Mouse (Mus musculus) heart, embryonic 12.5 days (tissue): Measurements from ENCODE around the gene Focad. TPM values are rescaled to one million over a fixed set of nuclear protein-coding genes. Genes with fewer than 3 reads are reported as not detected.

Source experiments
- ATAC-seq: fragments of 200-750 bp; cut with Nextera tagmentation; 2 replicates; pipeline ENCODE4 v1.8.0; 2017; ENCODE audit warnings: moderate TSS enrichment, moderate library complexity; ENCODE audit not compliant: insufficient number of reproducible peaks, low FRiP score
- H3K27ac ChIP-seq: fragments of 300-500 bp; sonication (generic); 2 replicates; pipeline ENCODE4 v1.5.1; 2016; ENCODE audit warnings: mild to moderate bottlenecking, moderate library complexity; ENCODE audit not compliant: poor library complexity, severe bottlenecking
- H3K27me3 ChIP-seq: fragments of 300-500 bp; sonication (generic); replicated peaks from 2 replicates; pipeline ENCODE4 v1.6.1; 2016; ENCODE audit warnings: mild to moderate bottlenecking, moderate library complexity
- H3K36me3 ChIP-seq: fragments of 300-500 bp; sonication (generic); 2 replicates; pipeline ENCODE4 v1.6.1; 2016; ENCODE audit warnings: mild to moderate bottlenecking, moderate library complexity
- H3K4me1 ChIP-seq: fragments of 300-500 bp; sonication (generic); replicated peaks from 2 replicates; pipeline ENCODE4 v1.6.1; 2016; ENCODE audit warnings: mild to moderate bottlenecking
- H3K4me2 ChIP-seq: fragments of 300-500 bp; sonication (generic); 2 replicates; pipeline ENCODE4 v1.6.1; 2016; ENCODE audit warnings: mild to moderate bottlenecking, moderate library complexity
- H3K4me3 ChIP-seq: fragments of 300-500 bp; sonication (generic); 2 replicates; pipeline ENCODE4 v1.5.1; 2016; ENCODE audit warnings: mild to moderate bottlenecking
- H3K9ac ChIP-seq: fragments of 300-500 bp; sonication (generic); 2 replicates; pipeline ENCODE4 v1.6.1; 2016; ENCODE audit warnings: mild to moderate bottlenecking, moderate library complexity
- H3K9me3 ChIP-seq: fragments of 300-500 bp; sonication (generic); replicated peaks from 2 replicates; pipeline ENCODE4 v1.6.1; 2016; ENCODE audit warnings: mild to moderate bottlenecking, moderate library complexity
- WGBS: fragments of 180-500 bp; shearing (Covaris S2); methylation state at CpG from one replicate; pipeline ENCODE4 v1.1.7; 2016; 5-methylcytosine and 5-hydroxymethylcytosine counted together
- polyA plus RNA-seq: library from polyadenylated mRNA; unstranded; fragments of >200 nt; fragmentation: Nextera tagmentation; extraction: Ambion mirVana; gene quantifications from 2 replicates; pipeline ENCODE4 v1.2.1, GENCODE M21; 2016

Gene Focad
- polyA plus RNA-seq: 11.2 and 12.2 TPM in 2 replicates

DNA sequence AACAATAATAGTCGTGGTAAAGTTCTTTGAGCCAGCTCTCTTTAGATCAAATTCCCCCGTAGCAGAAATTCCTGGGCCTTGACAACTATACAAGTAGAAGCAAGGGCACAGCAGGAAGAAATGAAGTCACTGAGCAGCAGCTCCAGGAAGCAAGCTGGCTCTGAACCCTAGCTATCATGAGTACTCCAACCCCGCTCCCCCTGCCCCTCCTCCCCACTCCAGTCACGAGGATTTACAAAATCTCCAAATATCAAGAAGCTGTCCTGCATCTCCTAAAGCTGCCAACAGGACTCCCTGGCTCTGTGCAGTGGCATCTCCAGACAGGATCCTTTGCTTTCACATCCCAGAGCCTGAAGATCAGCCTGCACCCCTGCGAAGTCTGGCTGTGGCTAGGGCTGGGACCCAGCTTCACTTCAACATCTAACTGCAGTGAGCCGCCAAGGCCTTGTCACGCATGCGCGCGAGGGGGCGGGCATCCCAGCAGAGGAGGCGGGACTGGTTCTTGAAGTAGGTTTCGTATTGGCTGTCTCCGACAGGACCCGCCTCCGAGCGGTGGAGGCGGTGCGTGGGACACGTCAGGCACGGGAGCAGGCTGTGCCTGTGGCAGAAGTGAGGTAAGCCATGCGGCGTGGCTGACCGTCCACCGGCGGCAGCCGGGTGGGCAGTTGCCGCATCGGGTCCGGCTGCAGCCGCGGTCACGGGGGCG, at the start of gene Focad:
Gene Focad (plus strand): TSS at position 568 of the 706 bp plus-strand sequence.
- peak; percentile 100 for ATAC-seq
- peak within 1 kb of the TSS; percentile 78 for H3K27ac ChIP-seq
- 1% methylated on average over 34 of the region's 34 CpGs for WGBS

DNA sequence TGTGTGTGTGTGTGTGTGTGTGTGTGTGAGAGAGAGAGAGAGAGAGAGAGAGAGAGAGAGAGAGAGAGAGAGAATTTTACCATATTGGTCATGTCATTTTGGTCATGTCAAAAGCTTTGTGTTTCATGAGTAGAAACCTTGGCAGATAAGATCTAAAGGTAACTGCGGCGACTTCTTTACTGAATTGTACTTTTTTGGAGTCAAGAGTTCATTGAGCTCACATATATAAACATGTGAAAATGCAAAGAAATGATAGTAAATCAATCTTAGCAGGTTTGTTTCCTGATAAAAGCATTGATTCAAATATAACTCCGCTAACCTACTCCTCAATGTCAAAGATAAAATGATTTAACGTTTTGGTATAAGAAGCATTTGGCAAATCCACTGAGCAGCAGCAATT, 49.3 kb upstream of the Focad start:
- H3K4me3 ChIP-seq: no peak overlapping the region
- H3K4me1 ChIP-seq: no peaks in the 10 kb centered on the region
- H3K4me2 ChIP-seq: no peak overlapping the region
- no peak for ATAC-seq
- no peaks in the 10 kb centered on the region for H3K27me3 ChIP-seq
- H3K9ac ChIP-seq: no peak overlapping the region
- no peaks in the 10 kb centered on the region for H3K9me3 ChIP-seq
- no peaks in the 10 kb centered on the region for H3K36me3 ChIP-seq
- 83% methylated on average over 4 of the region's 4 CpGs for WGBS
- H3K27ac ChIP-seq: no peak overlapping the region

More for the DNA sequence above, at the start of gene Focad:
- peak within 1 kb of the TSS; percentile 82 for H3K4me3 ChIP-seq
- H3K9me3 ChIP-seq: no peaks in the 10 kb centered on the region
- H3K27me3 ChIP-seq: no peaks in the 10 kb centered on the region
- H3K4me1 ChIP-seq: peaks cover 5% of the 10 kb centered on the region; the same call in 1 of the 2 replicates
- peak within 1 kb of the TSS; percentile 93 for H3K4me2 ChIP-seq
- peak within 1 kb of the TSS; percentile 82 for H3K9ac ChIP-seq
- H3K36me3 ChIP-seq: no peaks in the 10 kb centered on the region

DNA sequence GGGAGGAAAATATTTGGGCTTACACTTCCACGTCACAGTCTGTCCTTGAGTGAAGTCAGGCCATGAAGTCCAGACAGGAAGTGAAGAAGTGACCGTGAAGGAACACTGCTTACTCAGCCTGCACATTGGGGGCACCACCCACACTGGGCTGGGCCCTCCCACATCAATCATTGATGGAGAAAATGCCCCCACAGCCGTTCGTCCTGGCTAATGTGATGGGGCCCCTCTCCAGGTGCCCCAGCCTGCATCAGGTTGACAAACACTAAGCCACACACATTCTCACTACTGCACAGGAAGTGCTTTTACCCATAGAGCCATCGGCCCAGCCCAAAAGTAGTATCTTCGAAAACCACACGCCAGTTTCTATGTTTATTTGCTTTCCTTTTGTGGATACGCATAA, 48.1 kb upstream of the Focad start:
- H3K9me3 ChIP-seq: no peaks in the 10 kb centered on the region
- H3K4me2 ChIP-seq: no peak overlapping the region
- H3K4me1 ChIP-seq: no peaks in the 10 kb centered on the region
- 62% methylated on average over 8 of the region's 8 CpGs for WGBS
- H3K36me3 ChIP-seq: no peaks in the 10 kb centered on the region
- H3K27ac ChIP-seq: no peak overlapping the region
- H3K27me3 ChIP-seq: no peaks in the 10 kb centered on the region
- no peak for ATAC-seq
- no peak overlapping the region for H3K4me3 ChIP-seq
- no peak overlapping the region for H3K9ac ChIP-seq

GRCm38 (mm10) chr4:88075388-88075787, 19.0 kb upstream of the Focad start:
- no peaks in the 10 kb centered on the region for H3K4me1 ChIP-seq
- no peak overlapping the region for H3K9ac ChIP-seq
- H3K9me3 ChIP-seq: 0 out of 2 replicates have a peak, but pooled peaks cover 2% of the 10 kb centered on the region
- 83% methylated on average over 2 of the region's 2 CpGs for WGBS
- H3K36me3 ChIP-seq: no peaks in the 10 kb centered on the region
- H3K4me2 ChIP-seq: no peak overlapping the region
- no peak overlapping the region for H3K27ac ChIP-seq
- H3K4me3 ChIP-seq: no peak overlapping the region
- no peak for ATAC-seq
- no peaks in the 10 kb centered on the region for H3K27me3 ChIP-seq

DNA sequence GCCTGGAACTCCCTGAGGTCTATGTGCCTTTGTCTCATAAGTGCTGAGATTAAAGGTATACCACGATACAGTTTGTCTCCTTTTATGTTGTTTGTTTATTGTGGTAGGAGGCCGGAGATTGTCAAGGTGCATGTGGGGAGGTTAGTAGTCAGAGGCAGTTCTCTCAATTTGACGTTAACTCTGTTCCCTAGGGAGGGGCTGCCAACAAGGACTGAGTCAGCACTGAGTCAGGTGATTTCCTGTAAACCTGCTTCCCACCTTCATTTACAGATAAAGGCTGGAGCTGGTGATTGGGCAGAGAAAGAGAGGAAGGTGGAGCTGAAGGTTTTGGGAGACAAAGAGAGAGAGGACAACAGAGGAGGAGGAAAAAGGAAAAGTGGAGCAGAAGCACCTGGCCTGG, 15.4 kb upstream of the Focad start:
- Histone ChIP-seq H3K4me2 (no peak overlapping the region), H3K9me3 (no peaks in the 10 kb centered on the region), H3K4me3 (no peak overlapping the region), H3K27ac (no peak overlapping the region), H3K36me3 (no peaks in the 10 kb centered on the region), H3K4me1 (no peaks in the 10 kb centered on the region), H3K9ac (no peak overlapping the region), H3K27me3 (no peaks in the 10 kb centered on the region)
- WGBS: 60% methylated on average over 3 of the region's 3 CpGs
- ATAC-seq: no peak

GRCm38 (mm10) chr4:88081417-88081816, 13.0 kb upstream of the Focad start:
- no peak overlapping the region for H3K4me3 ChIP-seq
- no peaks in the 10 kb centered on the region for H3K9me3 ChIP-seq
- H3K9ac ChIP-seq: no peak overlapping the region
- H3K27me3 ChIP-seq: no peaks in the 10 kb centered on the region
- H3K4me2 ChIP-seq: no peak overlapping the region
- ATAC-seq: no peak
- 82% methylated on average over 5 of the region's 5 CpGs for WGBS
- H3K36me3 ChIP-seq: no peaks in the 10 kb centered on the region
- no peaks in the 10 kb centered on the region for H3K4me1 ChIP-seq
- no peak overlapping the region for H3K27ac ChIP-seq

DNA sequence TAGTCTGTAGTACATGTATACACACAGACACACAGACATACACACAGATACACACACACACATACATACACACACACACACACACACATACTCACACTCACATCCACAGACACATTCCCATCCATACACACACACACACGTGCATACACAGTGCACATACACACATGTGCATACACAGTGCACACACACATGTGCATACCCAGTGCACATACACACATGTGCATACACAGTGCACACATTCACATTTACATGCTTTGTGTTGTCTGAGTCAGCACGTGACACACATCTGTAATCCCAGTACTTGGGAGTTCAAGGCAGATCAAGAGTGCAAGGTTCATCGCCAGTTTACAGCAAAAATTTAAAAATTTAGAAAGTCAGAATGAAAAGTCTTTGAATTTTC, 12.5 kb upstream of the Focad start:
- no peak for ATAC-seq
- H3K36me3 ChIP-seq: no peaks in the 10 kb centered on the region
- no peaks in the 10 kb centered on the region for H3K4me1 ChIP-seq
- 87% methylated on average over 3 of the region's 3 CpGs for WGBS
- no peak overlapping the region for H3K4me3 ChIP-seq
- no peaks in the 10 kb centered on the region for H3K9me3 ChIP-seq
- no peaks in the 10 kb centered on the region for H3K27me3 ChIP-seq
- no peak overlapping the region for H3K4me2 ChIP-seq
- no peak overlapping the region for H3K27ac ChIP-seq
- H3K9ac ChIP-seq: no peak overlapping the region

DNA sequence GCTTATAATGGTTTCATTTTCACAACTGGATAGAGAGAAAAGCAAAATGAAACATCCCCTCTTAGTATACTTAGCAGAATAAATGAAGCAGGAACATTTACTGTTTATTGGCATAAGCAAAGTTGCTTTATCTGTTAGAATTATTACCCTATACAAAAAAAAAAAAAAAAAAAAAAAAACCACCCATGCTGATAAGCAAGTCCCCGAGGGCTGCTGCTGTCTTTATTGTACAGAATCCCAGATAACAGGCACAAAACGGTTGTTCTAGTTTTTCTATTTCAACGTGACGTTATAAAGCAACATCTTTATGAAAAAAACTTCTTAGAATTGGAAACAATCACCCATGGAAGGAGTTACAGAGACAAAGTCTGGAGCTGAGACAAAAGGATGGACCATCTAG, 12.0 kb upstream of the Focad start:
- Histone ChIP-seq H3K27ac (no peak overlapping the region), H3K4me3 (no peak overlapping the region), H3K4me2 (no peak overlapping the region), H3K9ac (no peak overlapping the region), H3K27me3 (no peaks in the 10 kb centered on the region), H3K4me1 (no peaks in the 10 kb centered on the region), H3K36me3 (no peaks in the 10 kb centered on the region), H3K9me3 (no peaks in the 10 kb centered on the region)
- no peak for ATAC-seq
- WGBS: 65% methylated on average over 4 of the region's 4 CpGs

DNA sequence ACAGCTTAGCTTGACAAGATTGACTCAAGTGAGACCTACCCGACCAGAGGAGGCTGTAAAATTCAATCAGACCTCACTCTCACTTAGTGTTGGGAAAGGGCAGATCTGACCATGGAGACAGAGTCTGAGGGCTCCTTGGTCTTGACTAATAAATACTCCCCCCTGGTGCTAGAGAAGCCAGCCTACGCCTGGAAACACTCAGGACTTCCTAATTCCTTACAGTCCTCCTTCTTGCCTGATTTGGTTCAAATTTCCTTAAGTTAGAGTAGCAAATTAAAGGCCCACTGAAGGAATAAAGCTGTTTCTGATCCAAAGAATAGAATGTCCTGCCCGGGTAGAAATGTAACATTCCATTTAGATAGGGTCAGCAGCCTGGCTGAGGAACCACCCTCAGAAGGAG, 10.6 kb upstream of the Focad start:
- no peak overlapping the region for H3K9ac ChIP-seq
- H3K4me3 ChIP-seq: no peak overlapping the region
- H3K4me2 ChIP-seq: no peak overlapping the region
- no peaks in the 10 kb centered on the region for H3K27me3 ChIP-seq
- no peaks in the 10 kb centered on the region for H3K4me1 ChIP-seq
- 52% methylated on average over 3 of the region's 3 CpGs for WGBS
- no peaks in the 10 kb centered on the region for H3K9me3 ChIP-seq
- no peaks in the 10 kb centered on the region for H3K36me3 ChIP-seq
- no peak for ATAC-seq
- H3K27ac ChIP-seq: no peak overlapping the region

DNA sequence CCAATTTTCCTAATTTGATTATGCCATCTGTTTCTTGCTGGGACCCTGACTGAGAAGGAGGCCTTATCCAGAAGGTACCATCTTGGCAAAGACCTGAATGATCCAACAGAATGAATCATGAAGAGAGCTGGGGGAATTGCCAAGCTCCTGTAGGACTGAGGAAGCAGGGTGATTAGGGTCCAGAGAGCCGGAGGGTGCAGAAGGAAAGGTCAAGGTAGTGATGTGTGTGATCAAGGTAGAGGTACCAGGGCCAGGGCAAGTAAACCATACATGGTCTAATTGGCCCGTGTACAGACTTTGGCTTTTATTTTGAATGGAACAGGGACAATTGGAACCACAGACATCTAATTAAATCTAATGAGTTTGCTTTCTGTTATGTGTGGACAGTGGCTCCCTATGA, 4.1 kb upstream of the Focad start:
- 84% methylated on average over 2 of the region's 2 CpGs for WGBS

GRCm38 (mm10) chr4:88094768-88095420, 465 bp downstream of the Focad start:
- Histone ChIP-seq H3K27ac (peak overlapping the region; percentile 26; the same call in 1 of the 2 replicates), H3K4me2 (peak overlapping the region; percentile 93), H3K9me3 (no peaks in the 10 kb centered on the region), H3K9ac (peak overlapping the region; percentile 82), H3K27me3 (no peaks in the 10 kb centered on the region), H3K4me1 (peaks cover 5% of the 10 kb centered on the region; the same call in 1 of the 2 replicates), H3K4me3 (peak overlapping the region; percentile 82), H3K36me3 (no peaks in the 10 kb centered on the region)
- ATAC-seq: peak; percentile 66
- under 1% methylated on average over 30 of the region's 30 CpGs for WGBS

More for the DNA sequence above, 4.1 kb upstream of the Focad start:
- Histone ChIP-seq H3K36me3 (no peaks in the 10 kb centered on the region), H3K27ac (no peak overlapping the region), H3K4me3 (no peak overlapping the region), H3K4me2 (no peak overlapping the region), H3K27me3 (no peaks in the 10 kb centered on the region), H3K4me1 (peaks cover 5% of the 10 kb centered on the region; the same call in 1 of the 2 replicates), H3K9me3 (no peaks in the 10 kb centered on the region), H3K9ac (no peak overlapping the region)
- no peak for ATAC-seq
